Mouse (Mus musculus): ENCODE results near the gene Agfg2.
A peak's percentile ranks its signal among the peaks of the same experiment; 100 is the strongest.

GRCm38 (mm10) chr5:137656977-137657376 is 27.5 kb downstream of the Agfg2 start:
- TF ChIP-seq CTCF (IDR thresholded peaks at IDR 0.05; ENCODE audit: insufficient read depth, low read depth, low read length) (peak; percentile 21; the same call in 1 of the 2 replicates), POLR2A (IDR thresholded peaks at IDR 0.05; ENCODE audit: insufficient read depth, low read depth, low read length) (no peak)
